Mouse (Mus musculus) stomach, embryonic 15.5 days (tissue): Measurements from ENCODE around the gene Adam34. TPM values are rescaled to one million over a fixed set of nuclear protein-coding genes. Genes with fewer than 3 reads are reported as not detected.
"Not testable (repeated sequence)": the region's sequence is repeated elsewhere in the genome, so short reads cannot be mapped to it uniquely, and the experiment has no call there.

ENCODE experiments used
- ATAC-seq: fragments of 200-750 bp; cut with Nextera tagmentation; 2 replicates; pipeline ENCODE4 v1.8.0; 2017; ENCODE audit warnings: low read depth, moderate number of reproducible peaks, moderate TSS enrichment; ENCODE audit not compliant: insufficient read depth, low FRiP score
- H3K27ac ChIP-seq: fragments of 300-500 bp; sonication (generic); 2 replicates; pipeline ENCODE4 v1.5.1; 2015; ENCODE audit warnings: mild to moderate bottlenecking, inconsistent platforms
- H3K27me3 ChIP-seq: fragments of 300-500 bp; sonication (generic); replicated peaks from 2 replicates; pipeline ENCODE4 v1.6.1; 2015; ENCODE audit warnings: inconsistent platforms
- H3K36me3 ChIP-seq: fragments of 300-500 bp; sonication (generic); 2 replicates; pipeline ENCODE4 v1.6.1; 2015; ENCODE audit warnings: inconsistent platforms
- H3K4me1 ChIP-seq: fragments of 300-500 bp; sonication (generic); 2 replicates; pipeline ENCODE4 v1.6.1; 2015; ENCODE audit warnings: inconsistent platforms
- H3K4me2 ChIP-seq: fragments of 300-500 bp; sonication (generic); 2 replicates; pipeline ENCODE4 v1.6.1; 2015; ENCODE audit warnings: mild to moderate bottlenecking, inconsistent platforms
- H3K4me3 ChIP-seq: fragments of 300-500 bp; sonication (generic); replicated peaks from 2 replicates; pipeline ENCODE4 v1.5.1; 2015; ENCODE audit warnings: inconsistent platforms
- H3K9ac ChIP-seq: fragments of 300-500 bp; sonication (generic); 2 replicates; pipeline ENCODE4 v1.6.1; 2015; ENCODE audit warnings: inconsistent platforms
- H3K9me3 ChIP-seq: fragments of 300-500 bp; sonication (generic); 2 replicates; pipeline ENCODE4 v1.6.1; 2016; ENCODE audit warnings: inconsistent platforms
- WGBS: fragments of 180-500 bp; shearing (Covaris S2); methylation state at CpG from one replicate; pipeline ENCODE4 v1.1.7; 2015; 5-methylcytosine and 5-hydroxymethylcytosine counted together
- polyA plus RNA-seq: library from polyadenylated mRNA; unstranded; fragments of >200 nt; fragmentation: Nextera tagmentation; extraction: Ambion mirVana; gene quantifications from 2 replicates; pipeline ENCODE4 v1.2.1, GENCODE M21; 2015

The Adam34 gene
- polyA plus RNA-seq, result not detected in 2 replicates

DNA sequence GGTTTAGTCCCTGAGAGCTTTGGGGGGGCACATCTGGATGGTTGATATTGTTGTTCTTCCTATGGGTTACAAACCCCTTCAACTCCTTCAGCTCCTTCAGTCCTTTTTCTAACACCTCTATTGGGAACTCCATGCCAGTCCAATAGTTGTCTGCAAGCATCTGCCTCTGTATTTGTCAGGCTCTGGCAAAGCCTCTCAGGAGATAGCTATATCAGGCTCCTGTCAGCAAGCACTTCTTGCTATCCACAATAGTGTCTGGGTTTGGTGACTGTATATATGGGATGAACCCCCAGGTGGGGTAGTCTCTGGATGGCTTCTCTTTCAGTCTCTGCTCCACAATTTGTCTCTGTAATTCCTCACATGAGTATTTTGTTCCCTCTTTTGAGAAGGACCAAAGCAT lies at the start of gene Adam34:
Adam34 (minus strand) TSS at position 101 of the 400 bp plus-strand sequence.
- no peak for ATAC-seq
- no peak within 1 kb of the TSS for H3K4me3 ChIP-seq
- no peak within 1 kb of the TSS for H3K9ac ChIP-seq
- no peaks in the 10 kb centered on the region for H3K36me3 ChIP-seq
- no peaks in the 10 kb centered on the region for H3K27me3 ChIP-seq
- no peak within 1 kb of the TSS for H3K4me2 ChIP-seq
- H3K4me1 ChIP-seq, result no peaks in the 10 kb centered on the region
- H3K9me3 ChIP-seq, result no peaks in the 10 kb centered on the region
- no peak within 1 kb of the TSS for H3K27ac ChIP-seq

DNA sequence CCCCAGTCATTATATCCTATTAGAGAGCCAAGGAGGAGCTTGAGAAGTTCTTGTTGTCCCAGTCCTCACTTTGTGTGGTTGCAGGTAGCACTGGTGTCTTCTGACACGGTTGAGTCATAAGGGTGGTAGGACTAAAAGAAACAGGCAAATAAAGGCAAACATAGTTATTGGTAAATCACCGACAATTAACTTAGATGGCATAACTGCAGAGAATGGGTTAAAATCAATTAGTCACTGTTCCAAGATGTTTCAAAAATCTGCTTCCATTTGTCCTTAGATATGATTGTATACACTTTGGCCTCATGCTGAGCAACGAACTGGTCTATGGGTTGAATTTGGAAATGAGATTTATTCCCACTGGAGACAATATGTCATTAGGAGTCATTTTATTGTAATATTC lies 82.7 kb downstream of the Adam34 start, which contains the start of gene Gm5346:
Gm5346 (minus strand) TSS at position 101 of the 400 bp plus-strand sequence.
- Histone ChIP-seq H3K4me1 (no peaks in the 10 kb centered on the region), H3K4me3 (no peak within 1 kb of the TSS), H3K9me3 (no peaks in the 10 kb centered on the region), H3K36me3 (no peaks in the 10 kb centered on the region), H3K27ac (no peak within 1 kb of the TSS), H3K4me2 (no peak within 1 kb of the TSS), H3K27me3 (no peaks in the 10 kb centered on the region), H3K9ac (no peak within 1 kb of the TSS)
- no peak for ATAC-seq
- WGBS, result 88% methylated on average over 3 of the region's 3 CpGs

- WGBS, result 100% methylated on average over 1 of the region's 1 CpGs
- Histone ChIP-seq H3K36me3 (no peaks in the 10 kb centered on the region), H3K9ac (no peak overlapping the region), H3K4me3 (no peak overlapping the region), H3K27me3 (no peaks in the 10 kb centered on the region), H3K4me1 (no peaks in the 10 kb centered on the region), H3K9me3 (no peaks in the 10 kb centered on the region), H3K4me2 (no peak overlapping the region), H3K27ac (no peak overlapping the region)
- no peak for ATAC-seq
These were observed 93.8 kb downstream of the Adam34 start for GRCm38 (mm10) chr8:43616046-43616445.

DNA sequence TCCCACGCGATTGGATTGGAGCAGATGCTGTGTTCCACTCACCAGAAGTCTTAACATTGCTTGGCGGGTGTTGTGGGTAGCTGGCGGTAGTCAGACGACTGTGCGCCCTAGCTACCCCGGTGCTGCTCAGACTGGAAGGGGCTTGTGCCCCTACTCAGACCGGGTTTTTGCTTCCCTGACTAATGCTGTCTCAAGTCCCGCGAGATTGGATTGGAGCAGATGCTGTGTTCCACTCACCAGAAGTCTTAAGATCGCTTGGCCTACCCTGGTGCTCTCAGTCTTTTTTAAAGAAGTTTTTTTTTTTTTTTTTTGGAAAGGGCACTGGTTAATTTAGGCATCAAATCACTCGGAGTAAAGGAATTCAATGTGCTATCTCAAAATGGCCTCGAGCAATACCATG lies 106.2 kb downstream of the Adam34 start:
- WGBS, result 81% methylated on average over 13 of the region's 13 CpGs
- H3K9me3 ChIP-seq, H3K27ac ChIP-seq, ATAC-seq, H3K4me3 ChIP-seq, H3K36me3 ChIP-seq, H3K9ac ChIP-seq, H3K4me1 ChIP-seq, H3K4me2 ChIP-seq, H3K27me3 ChIP-seq: not testable (repeated sequence)

DNA sequence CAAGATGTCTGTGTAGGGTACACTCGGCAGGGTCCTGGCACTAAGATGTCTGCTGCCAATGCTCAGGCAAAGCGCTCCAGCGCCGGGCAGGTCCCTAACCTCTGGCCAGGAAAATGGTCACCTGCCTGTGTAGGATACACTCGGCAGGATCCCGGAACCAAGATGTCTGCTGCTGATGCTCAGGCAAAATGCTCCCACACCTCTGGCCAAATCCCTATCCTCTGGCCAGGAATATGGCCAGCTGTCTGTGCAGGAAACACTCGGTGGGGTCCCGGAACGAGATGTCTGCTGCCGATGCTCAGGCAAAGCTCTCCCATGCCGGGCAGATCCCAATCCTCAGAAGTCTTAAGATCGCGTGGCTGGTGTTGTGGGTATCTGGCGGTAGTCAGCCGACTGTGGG lies 106.7 kb downstream of the Adam34 start:
- not testable (repeated sequence) for H3K4me1 ChIP-seq, H3K27ac ChIP-seq

More for the DNA sequence above, 106.7 kb downstream of the Adam34 start:
- H3K36me3 ChIP-seq, H3K9me3 ChIP-seq, H3K9ac ChIP-seq, ATAC-seq, H3K4me2 ChIP-seq, H3K4me3 ChIP-seq, H3K27me3 ChIP-seq: not testable (repeated sequence)
- WGBS, result 89% methylated on average over 15 of the region's 15 CpGs

Other genes starting within 250 kb of the Adam34 start
- gene Adam26b, start 181.9 kb downstream of the Adam34 start, polyA plus RNA-seq, result not detected in 2 replicates
- not detected in 2 replicates for gene Adam26a, start 133.3 kb downstream of the Adam34 start, polyA plus RNA-seq
- not detected in 2 replicates for gene Gm5346, start 82.8 kb downstream of the Adam34 start, polyA plus RNA-seq